Mouse (Mus musculus) Muller cell, postnatal 12 days (primary cell): Measurements from ENCODE around the gene Prkd2.

ENCODE experiments used
- DNase-seq: peaks from one replicate; pipeline ENCODE4 v3.0.0-alpha.2; 2015; ENCODE audit errors: inconsistent ontology term

The Prkd2 gene

DNA sequence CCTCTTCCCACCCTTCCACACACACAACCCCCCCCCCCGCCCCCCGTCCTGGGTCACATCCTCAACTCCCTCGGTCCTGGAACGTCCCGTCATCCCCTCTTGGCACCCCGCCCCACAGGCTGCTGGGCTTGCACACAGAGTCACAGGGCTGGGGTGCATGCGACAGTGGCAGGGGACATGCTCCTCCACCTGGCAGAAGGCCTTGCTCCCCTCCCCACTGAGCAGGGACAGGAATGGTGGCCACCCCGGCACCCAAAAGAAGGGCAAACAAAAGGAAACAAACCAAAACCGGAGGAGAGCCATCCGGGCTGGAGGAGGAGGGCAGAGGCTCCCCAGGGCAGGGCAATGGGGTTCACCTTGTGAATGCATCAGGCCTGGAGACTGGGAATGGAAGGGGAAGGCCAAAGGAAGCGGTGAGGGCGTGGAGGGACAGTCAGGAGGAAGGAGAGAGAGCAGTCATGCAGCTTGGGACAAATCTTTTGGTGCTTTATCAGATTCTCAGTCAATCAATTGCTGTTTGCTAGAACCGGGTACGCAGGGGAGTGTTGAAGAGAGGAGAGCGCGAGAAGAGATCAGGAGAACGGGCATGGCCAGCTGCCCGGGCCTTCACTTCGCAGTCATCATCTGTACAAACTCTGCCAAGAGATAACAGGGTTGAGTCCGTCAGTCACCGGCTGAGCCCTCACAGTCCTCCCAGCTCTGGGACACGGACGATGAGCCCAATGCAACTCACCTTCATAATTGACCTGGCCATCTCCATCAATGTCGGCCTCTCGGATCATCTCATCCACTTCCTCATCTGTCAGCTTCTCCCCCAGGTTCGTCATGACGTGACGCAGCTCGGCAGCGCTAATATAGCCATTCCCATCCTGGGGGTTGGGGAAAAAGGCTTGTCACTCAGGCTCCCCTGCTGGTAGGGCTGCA is 73.9 kb downstream of the Prkd2 start:
- no peak for DNase-seq

DNA sequence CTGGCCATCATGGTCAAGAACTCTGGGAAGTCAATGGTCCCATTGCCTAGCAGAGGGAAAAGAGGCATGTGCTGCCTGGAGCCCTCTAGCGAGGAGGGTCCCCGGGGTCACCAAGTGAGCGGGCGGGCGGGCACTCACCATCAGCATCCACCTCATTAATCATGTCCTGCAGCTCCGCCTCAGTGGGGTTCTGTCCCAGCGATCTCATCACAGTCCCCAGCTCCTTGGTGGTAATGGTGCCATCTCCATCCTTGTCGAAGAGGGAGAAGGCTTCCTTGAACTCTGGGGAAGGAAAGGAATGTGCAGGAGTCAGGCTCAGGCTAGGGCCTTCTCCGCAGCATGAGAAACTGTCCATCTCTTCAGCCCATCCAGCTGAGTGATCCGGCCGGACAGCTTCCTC is 74.7 kb downstream of the Prkd2 start:
- no peak for DNase-seq

DNA sequence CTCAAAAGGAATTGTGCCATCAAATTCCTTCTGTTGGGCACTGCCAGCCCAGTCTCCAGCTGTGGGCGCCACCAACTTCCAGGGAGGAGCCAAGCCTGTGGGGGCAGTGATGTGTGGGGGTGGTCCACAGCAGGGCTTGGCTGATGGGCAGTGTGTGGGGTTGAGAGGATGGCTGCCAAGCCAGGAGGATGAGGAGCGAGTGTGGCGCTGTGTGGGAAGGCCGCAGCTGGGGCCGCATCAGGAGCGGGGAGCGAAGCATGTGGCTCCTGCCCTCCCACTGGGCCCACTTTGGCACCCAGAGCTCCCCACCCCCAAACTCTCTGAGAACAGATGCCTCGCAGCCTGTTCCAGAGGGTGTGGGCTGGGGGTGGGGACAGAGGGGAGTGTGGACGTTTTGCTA is 75.3 kb downstream of the Prkd2 start:
- DNase-seq: peak; percentile 52

DNA sequence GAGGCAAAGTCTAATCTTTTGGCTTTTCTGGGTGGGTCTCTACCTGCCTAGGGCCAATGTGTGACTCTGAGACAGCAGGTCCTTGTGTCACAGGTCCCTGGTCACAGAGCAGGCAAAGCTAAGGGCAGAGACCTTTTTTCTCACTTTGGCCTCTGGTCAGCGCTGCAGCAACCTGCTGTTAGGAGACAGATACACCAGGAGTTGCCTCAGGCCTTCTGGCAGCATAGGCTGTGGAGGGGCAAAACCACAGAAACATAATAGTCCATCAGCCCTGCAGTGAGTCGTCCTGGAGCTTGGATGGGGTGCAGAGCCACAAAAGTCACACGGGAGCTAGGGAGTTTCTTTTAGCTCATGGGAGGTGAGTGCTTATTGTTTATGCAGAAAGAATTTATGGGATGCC is 76.0 kb downstream of the Prkd2 start:
- peak; percentile 64 for DNase-seq

DNA sequence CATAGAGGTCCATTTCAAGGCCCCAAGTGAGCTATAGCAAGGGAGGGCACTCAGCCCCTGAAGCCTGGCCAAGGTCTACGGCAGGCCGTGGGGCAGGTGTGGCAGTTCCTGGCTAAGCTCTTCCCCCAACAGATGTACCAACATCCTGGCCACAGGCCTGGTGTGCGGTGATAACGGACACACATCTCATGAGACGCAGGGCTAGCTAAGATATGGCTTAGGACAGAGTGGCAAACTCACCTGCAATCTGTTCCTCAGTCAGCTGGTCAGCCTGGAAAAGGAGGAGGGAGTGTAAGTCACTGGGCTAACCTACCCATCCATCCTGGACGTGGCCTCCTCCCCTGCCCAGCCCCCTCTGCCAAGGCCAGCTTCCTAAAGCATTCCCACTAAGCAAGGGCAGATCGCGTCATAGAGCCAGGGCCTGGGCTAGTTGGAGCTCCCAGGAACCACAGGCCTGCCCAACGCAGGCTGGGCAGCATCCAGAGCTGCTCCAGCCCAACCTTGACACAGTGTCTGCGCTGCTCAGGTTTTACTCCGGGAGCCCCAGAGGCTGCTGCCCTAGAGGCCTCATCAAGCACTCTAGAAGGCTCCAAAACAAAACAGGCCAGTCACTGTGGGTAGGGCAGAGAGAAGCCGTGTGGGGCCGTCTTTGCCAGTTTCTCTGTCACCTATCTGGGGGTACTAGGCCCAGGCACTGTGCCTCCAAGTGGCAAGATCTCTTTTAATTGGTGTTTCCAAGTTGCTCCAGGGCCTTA is 76.9 kb downstream of the Prkd2 start:
- DNase-seq: no peak
